Mouse (Mus musculus) heart, postnatal 0 days (tissue): ENCODE measurements around the gene Pde4d.

Source experiments
- CTCF ChIP-seq: IDR thresholded peaks from 2 replicates; pipeline ENCODE4 v1.5.1; 2016; ENCODE audit warnings: antibody characterized with exemption, control low read depth, low read depth
- EP300 ChIP-seq: IDR thresholded peaks from 2 replicates; pipeline ENCODE4 v1.6.1; 2016; ENCODE audit warnings: antibody characterized with exemption, low read depth

- TF ChIP-seq EP300, result no peak
- TF ChIP-seq CTCF, result no peak
These were observed 1456.7 kb downstream of the Pde4d start for GRCm38 (mm10) chr13:109906342-109906888.
